Mouse (Mus musculus) thymus, adult 2 months (tissue): Measurements from ENCODE around the gene Cacna1s.

Experiments
- CTCF ChIP-seq: fragments of 200-500 bp; IDR thresholded peaks from 2 replicates; pipeline ENCODE4 v1.5.1; 2012; ENCODE audit warnings: mild to moderate bottlenecking, control low read depth, low read length, moderate library complexity, borderline replicate concordance; ENCODE audit not compliant: control insufficient read depth, poor library complexity, insufficient read depth; ENCODE audit errors: extremely low read depth
- POLR2A ChIP-seq: fragments of 200-500 bp; IDR thresholded peaks from 2 replicates; pipeline ENCODE4 v1.6.1; 2012; ENCODE audit warnings: mild to moderate bottlenecking, low read length, control low read depth, moderate library complexity; ENCODE audit not compliant: control insufficient read depth, poor library complexity, insufficient read depth; ENCODE audit errors: extremely low read depth

DNA sequence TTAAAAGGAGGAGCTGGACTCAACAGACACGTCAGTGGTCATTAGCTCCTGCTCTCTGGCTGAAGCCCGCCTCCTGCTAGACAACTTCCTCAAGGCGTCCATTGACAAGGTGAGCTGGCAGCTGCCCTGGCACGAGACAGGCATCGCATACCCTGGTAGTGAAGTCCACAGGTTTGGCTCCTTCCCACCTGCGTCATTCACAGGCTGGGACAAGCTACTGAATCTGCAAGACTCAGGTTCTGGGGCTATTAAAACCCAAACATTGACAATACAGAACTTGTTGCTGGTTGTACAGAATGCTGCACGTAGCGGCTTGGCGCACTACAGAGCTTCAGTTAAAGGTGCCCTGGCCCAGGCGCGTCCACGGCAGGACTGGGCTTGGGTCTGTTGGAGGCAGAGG lies 107.7 kb downstream of the Cacna1s start:
- TF ChIP-seq CTCF (no peak), POLR2A (no peak)
